ENCODE assay signal across 8 mouse cellular contexts in the genomic region with DNA sequence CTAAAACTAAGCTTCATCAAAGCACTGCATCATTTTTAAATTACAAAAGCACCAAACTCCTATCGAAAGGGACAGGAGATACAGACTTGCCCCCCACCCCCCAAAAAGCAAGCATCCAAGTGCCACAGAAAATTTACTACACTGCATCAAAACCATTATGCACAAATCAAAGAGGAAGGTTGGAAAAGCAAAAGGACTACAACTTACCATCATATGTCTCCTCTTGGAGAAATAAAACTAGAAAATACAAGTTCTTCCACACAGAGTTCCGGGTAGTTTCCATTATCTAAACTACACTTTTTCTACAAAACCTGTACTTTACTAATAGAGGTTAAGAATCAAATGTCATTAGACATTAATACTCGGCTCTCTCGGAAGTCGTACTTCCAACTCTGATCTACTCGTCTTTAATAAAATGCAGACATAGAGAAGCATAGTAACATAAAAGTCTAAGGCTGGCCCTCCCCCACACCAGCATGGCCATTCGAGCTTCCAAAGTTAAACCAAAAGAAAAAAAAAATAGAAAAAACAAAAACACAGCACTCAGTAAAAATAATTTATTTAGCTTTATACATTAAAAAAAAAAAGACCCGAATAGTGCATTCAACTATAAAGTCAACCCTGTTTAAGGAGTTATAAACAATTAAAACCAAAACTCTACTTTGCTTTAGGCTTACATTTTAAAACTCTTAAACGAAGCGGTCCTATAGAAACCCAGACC.
DNase-seq lines count a peak whose midpoint lies in the region; ATAC-seq and TF ChIP-seq lines count a peak whose summit lies in the region.

No protein-coding gene starts in this region.

- WGBS in kidney, embryonic 15.5 days, result 2% methylated on average over 10 of the region's 10 CpGs
- WGBS in heart, postnatal 0 days, result under 1% methylated on average over 10 of the region's 10 CpGs
- WGBS in midbrain, embryonic 12.5 days, result 4% methylated on average over 10 of the region's 10 CpGs

- H3K27me3 ChIP-seq in kidney, embryonic 15.5 days, result no peaks in the 10 kb centered on the region
- H3K27me3 ChIP-seq in heart, postnatal 0 days (ENCODE audit: control insufficient read depth, insufficient read depth, low read length), result no peaks in the 10 kb centered on the region
- H3K27me3 ChIP-seq in midbrain, embryonic 12.5 days, result no peaks in the 10 kb centered on the region

- H3K36me3 ChIP-seq in kidney, embryonic 15.5 days, result peaks cover 29% of the 10 kb centered on the region
- 0 out of 2 replicates have a peak, but pooled peaks cover 8% of the 10 kb centered on the region for H3K36me3 ChIP-seq in heart, postnatal 0 days (replicated peaks; ENCODE audit: control insufficient read depth, insufficient read depth, low read length)
- H3K36me3 ChIP-seq in midbrain, embryonic 12.5 days, result peaks cover 20% of the 10 kb centered on the region

- ATAC-seq in kidney, embryonic 15.5 days (replicated peaks; ENCODE audit: low FRiP score), result no peak
- no peak for ATAC-seq in heart, postnatal 0 days (ENCODE audit: insufficient read depth, low read depth)
- no peak for ATAC-seq in midbrain, embryonic 12.5 days (ENCODE audit: low FRiP score, low read depth)

- H3K27ac ChIP-seq in kidney, embryonic 15.5 days, result peak overlapping the region; percentile 99
- H3K27ac ChIP-seq in heart, postnatal 0 days (ENCODE audit: low read depth), result peak overlapping the region; percentile 100
- peak overlapping the region; percentile 99 for H3K27ac ChIP-seq in midbrain, embryonic 12.5 days (replicated peaks)

- DNase-seq in kidney, adult 8-10 months, result no peak
- DNase-seq in NIH3T3 (ENCODE audit: low read depth), result peak; percentile 44
- DNase-seq in heart, postnatal 0 days (ENCODE audit: low spot score), result no peak
- DNase-seq in right cerebral cortex, adult 18-20 months, result no peak
- no peak for DNase-seq in T-cell, adult 2 months (ENCODE audit: low spot score)
- DNase-seq in testis, postnatal 10 days (ENCODE audit: low spot score), result no peak

- H3K4me1 ChIP-seq in kidney, embryonic 15.5 days, result peaks cover 33% of the 10 kb centered on the region
- peaks cover 28% of the 10 kb centered on the region for H3K4me1 ChIP-seq in heart, postnatal 0 days (ENCODE audit: control insufficient read depth, insufficient read depth)
- H3K4me1 ChIP-seq in midbrain, embryonic 12.5 days, result peaks cover 26% of the 10 kb centered on the region

- no peaks in the 10 kb centered on the region for H3K9me3 ChIP-seq in kidney, embryonic 15.5 days (replicated peaks)
- H3K9me3 ChIP-seq in heart, postnatal 0 days (replicated peaks; ENCODE audit: control insufficient read depth, low read length), result no peaks in the 10 kb centered on the region
- H3K9me3 ChIP-seq in midbrain, embryonic 12.5 days, result no peaks in the 10 kb centered on the region

- H3K4me2 ChIP-seq in kidney, embryonic 15.5 days, result peak overlapping the region; percentile 67
- H3K4me2 ChIP-seq in heart, postnatal 0 days (ENCODE audit: low read depth, low read length), result peak overlapping the region; percentile 85
- H3K4me2 ChIP-seq in midbrain, embryonic 12.5 days (replicated peaks), result peak overlapping the region; percentile 64

- peak overlapping the region; percentile 74 for H3K4me3 ChIP-seq in kidney, embryonic 15.5 days (replicated peaks)
- peak overlapping the region; percentile 97 for H3K4me3 ChIP-seq in heart, postnatal 0 days (ENCODE audit: low read depth, low read length)
- H3K4me3 ChIP-seq in midbrain, embryonic 12.5 days, result peak overlapping the region; percentile 94

- no peak for TF ChIP-seq EP300 in heart, postnatal 0 days (IDR thresholded peaks at IDR 0.05; ENCODE audit: low read depth)

- TF ChIP-seq CTCF in heart, postnatal 0 days (IDR thresholded peaks at IDR 0.05; ENCODE audit: low read depth), result no peak

- H3K9ac ChIP-seq in kidney, embryonic 15.5 days, result peak overlapping the region; percentile 82
- peak overlapping the region; percentile 99 for H3K9ac ChIP-seq in heart, postnatal 0 days (replicated peaks; ENCODE audit: low read depth, low read length)
- peak overlapping the region; percentile 98 for H3K9ac ChIP-seq in midbrain, embryonic 12.5 days (replicated peaks)
